Mouse (Mus musculus) olfactory bulb, adult 2 months (tissue): ENCODE data around the gene Tspear.

Experiments
- CTCF ChIP-seq: fragments of 200-500 bp; IDR thresholded peaks from 2 replicates; pipeline ENCODE4 v1.5.1; 2012; ENCODE audit warnings: low read depth, mild to moderate bottlenecking, low read length, moderate library complexity; ENCODE audit not compliant: insufficient read depth
- POLR2A ChIP-seq: fragments of 200-500 bp; IDR thresholded peaks from 2 replicates; pipeline ENCODE4 v1.6.1; 2012; ENCODE audit warnings: mild to moderate bottlenecking, low read depth, low read length, moderate library complexity; ENCODE audit not compliant: insufficient read depth

GRCm38 (mm10) chr10:77670710-77671109 is 15.7 kb upstream of the Tspear start:
- TF ChIP-seq CTCF (no peak), POLR2A (no peak)
